Mouse (Mus musculus): ENCODE results near the gene C130074G19Rik.

The C130074G19Rik gene

GRCm38 (mm10) chr1:184873910-184874309, 9.1 kb downstream of the C130074G19Rik start:
- in situ Hi-C loops (cut with MboI, MseI): no loop called here

DNA sequence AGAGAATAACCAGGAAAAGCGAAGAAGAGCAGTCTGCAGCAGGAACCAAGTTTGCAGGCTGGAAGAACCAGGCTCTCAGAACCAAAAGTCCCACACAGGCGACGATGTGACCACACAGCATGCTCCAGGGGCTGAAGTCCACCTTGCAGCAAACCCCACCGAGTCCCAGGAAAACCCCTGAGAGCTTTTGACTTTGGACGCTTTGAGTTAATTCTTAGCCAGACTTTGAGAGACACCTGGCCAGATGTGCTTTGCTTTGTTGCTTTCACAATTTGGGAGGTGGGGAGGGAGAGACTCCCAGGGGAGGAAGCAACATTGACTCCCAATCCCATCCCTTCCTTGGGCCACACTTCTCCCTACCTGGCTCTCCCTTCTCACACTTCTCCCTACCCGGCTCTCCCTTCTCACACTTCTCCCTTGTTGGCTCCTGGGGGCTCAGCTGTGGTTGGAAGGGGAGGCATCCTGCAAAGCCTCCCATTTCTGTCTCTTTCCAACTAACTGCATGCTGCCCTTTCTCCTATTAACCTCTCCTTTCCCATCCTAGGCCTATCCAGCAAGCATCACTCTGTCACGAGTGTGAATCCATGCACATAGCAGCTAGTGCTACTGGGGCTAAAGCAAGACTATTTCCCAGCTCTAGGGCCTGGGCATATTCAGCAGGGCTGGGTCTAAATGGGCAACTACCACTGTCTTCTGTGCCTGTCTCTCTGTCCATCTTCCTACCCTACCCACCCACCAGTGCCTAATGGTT, 10.8 kb downstream of the C130074G19Rik start:
- in situ Hi-C loops (cut with MboI, MseI): no loop called here

DNA sequence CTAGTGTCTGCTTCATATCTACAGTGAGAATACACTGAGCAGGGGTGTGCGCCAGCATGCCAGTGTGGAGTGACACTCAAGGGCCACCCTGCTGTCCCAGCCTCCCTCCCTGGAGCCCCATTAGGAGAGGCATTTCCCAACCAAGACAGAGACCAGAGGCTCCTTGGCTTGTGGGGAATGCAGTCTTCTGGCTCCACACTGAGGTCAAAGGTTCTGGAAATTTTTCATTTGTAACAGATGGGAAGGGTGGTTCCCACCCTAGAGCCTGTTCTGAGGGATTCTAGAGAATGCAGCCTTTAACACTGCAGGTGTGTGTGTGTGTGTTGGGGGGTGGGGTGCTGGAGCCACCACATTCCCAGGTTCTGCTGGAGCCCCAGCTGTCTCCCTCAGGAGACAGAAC, 11.5 kb downstream of the C130074G19Rik start:
- in situ Hi-C loops (cut with MboI, MseI): no loop called here

- in situ Hi-C loops (cut with MboI, MseI): no loop called here
Measured at GRCm38 (mm10) chr1:184870646-184871385, 12.2 kb downstream of the C130074G19Rik start.

DNA sequence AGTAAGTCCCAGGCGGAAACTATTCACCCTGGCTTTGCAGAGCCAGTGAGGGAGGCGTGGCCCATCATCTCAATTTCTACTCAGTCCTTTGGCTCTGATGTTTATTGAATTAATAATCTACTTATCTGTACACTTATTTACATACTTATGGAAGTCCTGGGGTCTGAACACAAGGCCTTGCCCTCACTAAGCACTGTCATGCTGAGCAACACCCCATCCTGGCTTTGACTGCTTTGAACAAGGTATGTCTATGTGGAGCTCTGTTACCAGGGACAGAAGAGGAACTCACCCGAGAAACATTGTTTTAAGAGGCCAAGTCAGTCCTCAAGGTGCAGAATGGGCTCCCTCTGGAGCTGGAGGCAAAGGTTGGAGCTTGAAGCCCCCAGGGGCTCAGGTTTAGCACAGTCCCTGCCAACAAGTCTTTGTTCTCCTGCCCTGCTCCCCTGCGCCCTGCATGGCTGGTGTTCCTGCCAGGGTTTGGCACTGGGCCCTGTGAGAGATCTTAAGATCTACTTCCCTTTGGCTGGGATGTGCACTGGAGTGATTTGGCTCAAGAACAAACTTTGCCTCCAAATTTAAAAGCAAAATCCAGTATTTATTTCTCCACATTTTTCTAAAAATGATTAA, 13.0 kb downstream of the C130074G19Rik start:
- in situ Hi-C loops (cut with MboI, MseI): no loop called here

DNA sequence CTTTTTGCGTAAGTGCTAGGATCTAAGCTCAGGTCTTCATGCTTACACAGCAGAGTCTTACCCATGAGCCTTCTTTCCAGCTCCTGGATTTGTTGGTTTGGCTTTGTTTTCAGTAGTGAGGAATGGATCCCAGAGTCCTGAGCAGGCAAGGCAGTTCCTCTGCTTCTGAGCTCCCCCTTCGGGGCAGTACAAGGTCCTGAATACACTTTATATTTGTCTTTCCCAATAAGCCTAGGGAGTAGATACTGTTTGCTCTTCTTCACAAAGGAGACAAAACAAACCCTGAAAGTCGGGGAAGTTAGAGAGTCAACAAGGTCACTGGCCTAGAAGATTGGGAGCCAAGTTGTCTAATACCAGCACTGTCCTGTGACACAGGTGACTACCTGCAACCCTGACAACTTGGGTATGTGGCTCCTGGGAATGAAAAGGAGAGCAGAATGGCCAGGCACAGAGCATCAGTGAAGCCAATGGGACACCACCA, 15.3 kb downstream of the C130074G19Rik start:
- in situ Hi-C loops (cut with MboI, MseI): no loop called here

GRCm38 (mm10) chr1:184864381-184864801, 18.6 kb downstream of the C130074G19Rik start:
- in situ Hi-C loops (cut with MboI, MseI): no loop called here

DNA sequence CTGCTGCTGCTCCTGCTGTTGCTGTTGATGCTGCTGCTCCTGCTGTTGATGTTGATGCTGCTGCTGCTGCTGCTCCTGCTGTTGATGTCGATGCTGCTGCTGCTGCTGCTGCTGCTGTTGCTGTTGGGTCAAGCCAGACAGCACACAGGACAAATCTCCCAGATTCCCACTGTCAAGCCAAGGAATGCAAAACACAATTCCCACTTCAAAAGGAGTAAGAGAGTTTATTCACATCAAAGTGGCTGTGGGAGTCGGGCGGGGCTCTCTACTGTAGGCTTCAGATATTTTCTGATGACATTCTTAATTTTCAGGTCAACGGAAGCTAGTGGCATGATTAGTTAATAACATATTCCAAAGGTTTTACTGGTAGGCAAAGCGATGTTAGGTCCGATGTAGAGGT, 20.4 kb downstream of the C130074G19Rik start:
- in situ Hi-C loops (cut with MboI, MseI): no loop called here

DNA sequence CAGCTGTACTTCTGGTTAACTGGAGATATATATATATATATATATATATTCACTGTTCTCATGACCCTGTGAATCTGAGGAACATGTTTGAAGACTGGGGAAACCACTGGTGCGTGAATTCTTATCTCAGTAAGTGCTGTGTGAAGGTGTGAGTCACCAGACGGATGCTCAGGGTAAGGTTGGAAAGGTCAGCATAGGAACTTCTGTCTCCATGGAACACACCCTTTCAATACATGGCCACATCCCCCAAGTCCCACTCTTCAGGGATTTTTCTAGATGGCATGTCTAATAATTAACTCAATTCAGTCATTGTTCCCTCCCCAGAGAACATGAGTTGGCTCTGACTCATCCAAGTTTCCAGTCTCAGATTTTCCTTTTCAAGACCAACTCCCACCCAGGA, 21.5 kb downstream of the C130074G19Rik start:
- in situ Hi-C loops (cut with MboI, MseI): no loop called here

DNA sequence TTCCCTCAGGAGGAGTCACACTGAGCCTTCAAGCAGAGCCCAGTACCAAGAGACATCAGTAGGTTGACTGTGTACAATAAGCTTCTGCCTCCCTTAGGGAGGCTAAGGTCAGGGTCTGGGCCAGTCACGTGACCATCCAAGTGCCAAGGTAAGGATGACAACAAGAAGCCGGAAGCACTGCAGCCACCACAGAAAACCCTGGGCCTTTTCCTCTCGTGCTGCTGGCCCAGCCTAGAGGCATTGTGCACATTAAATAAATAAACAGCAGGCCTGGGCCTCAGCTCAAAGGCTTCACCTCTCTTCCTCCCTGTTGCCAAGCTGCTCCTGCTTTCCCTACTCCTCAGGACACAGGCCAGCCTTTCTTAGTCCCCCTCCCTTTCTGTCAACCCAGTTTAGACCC, 22.7 kb downstream of the C130074G19Rik start:
- in situ Hi-C loops (cut with MboI, MseI): no loop called here

DNA sequence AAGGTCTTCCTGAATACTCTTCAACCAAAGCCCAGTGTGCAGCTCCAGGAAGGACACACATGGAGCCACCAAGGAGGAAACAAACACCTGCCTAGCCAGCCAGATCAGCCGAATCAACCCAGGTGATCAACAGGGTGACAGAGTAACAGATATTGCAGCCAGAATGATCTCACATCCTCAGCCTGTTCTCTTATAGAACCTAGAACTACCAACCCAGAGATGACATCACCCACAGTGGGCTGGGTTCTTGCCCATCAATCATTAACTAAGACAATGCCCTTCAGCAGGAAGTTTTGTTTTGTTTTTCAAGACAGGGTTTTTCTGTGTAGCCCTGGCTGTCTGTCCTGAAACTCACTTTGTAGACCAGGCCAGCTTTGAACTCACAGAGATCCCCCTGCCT, 24.8 kb downstream of the C130074G19Rik start:
- in situ Hi-C loops (cut with MboI, MseI): no loop called here

DNA sequence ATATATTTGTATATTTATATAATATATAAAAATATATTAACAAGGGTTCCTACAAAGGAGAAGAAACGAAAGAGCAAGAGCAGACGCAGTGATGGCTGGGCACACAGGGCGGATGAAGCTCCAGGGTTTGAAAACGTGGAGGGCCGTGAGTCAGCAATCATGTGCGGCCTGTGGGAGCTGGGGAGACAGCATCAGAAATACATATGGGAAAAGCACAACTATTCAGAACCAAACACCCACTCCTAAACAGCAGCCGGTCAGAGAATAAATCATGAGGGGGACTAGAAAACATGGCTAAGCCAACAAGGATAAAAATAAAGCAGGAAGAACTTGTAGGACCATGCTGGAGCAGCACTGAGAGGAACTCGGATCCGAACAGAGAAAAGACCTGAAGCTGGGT, 25.8 kb downstream of the C130074G19Rik start:
- in situ Hi-C loops (cut with MboI, MseI): no loop called here

DNA sequence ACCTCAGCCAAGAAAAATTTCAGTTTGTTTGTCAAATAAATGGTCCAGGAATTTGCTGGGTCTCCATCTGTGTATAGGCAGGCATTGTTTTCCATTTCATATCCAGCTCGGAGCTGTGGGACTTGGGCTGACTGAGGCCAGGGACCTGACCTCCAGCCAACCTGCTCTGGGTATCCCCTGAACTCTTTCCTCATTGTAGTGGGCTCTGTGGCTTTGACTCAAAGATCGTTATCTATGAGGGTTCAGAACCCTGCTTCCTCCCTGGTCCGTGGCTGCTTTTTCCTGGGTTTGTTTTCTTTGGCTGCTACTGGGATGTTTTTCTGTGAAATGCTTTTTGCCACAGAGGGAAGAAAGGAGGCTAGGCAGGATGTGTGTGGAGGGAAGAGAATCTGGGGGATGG, 29.1 kb downstream of the C130074G19Rik start:
- in situ Hi-C loops (cut with MboI, MseI): loop anchor here (5.0 kb wide), 1 partner anchor 338 kb away; no protein-coding TSS in a partner anchor

DNA sequence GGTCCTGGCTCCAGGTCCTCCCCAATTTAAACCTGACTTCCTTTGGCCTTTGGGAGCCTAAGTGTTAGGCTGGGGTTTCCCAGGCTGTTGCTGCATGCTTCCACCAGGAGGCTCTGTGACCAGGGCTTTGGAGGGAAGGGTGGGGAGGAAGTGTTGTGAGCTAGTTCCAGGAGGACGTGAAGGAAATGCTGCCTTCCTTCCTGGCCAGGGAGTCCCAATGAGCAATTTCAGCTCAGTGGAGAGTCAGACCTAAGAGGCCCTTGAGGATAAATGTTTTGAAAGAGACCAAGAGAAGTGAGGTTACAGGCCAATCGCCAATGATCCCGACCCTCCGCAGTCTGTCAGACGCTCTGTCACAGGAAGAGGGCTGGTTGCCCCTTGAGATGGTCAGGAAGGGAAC, 29.7 kb downstream of the C130074G19Rik start:
- in situ Hi-C loops (cut with MboI, MseI): loop anchor here (5.0 kb wide), 1 partner anchor 339 kb away; no protein-coding TSS in a partner anchor

GRCm38 (mm10) chr1:184851741-184852618, 31.0 kb downstream of the C130074G19Rik start:
- in situ Hi-C loops (cut with MboI, MseI): loop anchor here (5.0 kb wide), 1 partner anchor 340 kb away; no protein-coding TSS in a partner anchor

GRCm38 (mm10) chr1:184851166-184851565, 31.9 kb downstream of the C130074G19Rik start:
- in situ Hi-C loops (cut with MboI, MseI): loop anchor here (5.0 kb wide), 1 partner anchor 341 kb away; no protein-coding TSS in a partner anchor

DNA sequence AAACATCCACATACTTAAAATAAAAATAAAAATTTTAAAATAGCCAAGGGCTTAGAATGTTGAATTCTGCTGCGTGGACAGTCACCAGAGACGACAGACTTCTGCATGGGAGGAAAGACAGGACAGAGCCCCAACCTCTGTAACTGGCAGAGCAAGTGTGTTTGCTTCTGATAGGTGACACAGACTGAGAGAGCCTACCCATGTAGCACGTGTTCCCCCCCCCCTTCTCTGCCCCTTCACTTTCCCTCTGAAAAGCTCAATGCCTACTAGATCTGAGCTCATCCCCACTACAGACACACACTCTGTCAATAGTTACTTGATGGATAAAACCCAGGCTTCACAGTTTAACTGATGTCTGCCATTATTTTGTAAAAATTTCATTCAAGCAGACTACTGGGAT, 36.0 kb downstream of the C130074G19Rik start:
- in situ Hi-C loops (cut with MboI, MseI): no loop called here

DNA sequence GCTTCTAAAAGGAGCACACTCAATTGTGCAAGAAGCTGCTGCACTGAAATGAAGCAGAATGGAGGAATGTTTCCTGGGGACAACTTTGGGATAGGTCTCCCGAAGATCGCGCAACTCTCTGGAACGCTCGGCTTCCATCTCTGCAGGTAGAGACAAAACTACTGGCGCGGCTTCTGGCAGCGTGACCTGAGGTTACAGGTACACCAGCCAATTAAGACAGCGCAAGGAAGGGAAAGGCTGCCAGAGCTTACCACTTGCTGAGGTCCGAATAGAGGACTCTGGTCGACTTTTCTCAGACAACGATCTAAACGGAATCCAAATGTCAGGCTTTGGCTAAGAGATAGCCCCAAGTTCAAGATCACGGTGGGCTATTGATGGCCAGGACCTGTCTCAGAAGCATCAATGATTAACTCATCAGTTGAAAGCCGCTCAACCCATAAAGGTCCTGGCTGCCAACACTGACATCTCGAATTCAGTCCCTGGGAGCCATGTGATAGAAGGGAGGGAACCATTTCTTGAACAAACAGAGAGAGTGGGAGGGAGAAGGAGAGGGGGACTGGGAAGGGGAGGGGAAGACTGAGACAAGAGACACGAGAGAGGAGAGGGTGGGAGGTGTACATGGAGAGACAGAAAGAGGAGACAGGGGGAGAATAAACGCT, 36.8 kb downstream of the C130074G19Rik start, which contains the start of gene Marc2:
Gene Marc2 (minus strand): TSS at position 360 of the 659 bp plus-strand sequence.
- in situ Hi-C loops (cut with MboI, MseI): no loop called here

GRCm38 (mm10) chr1:184845111-184846071, 37.6 kb downstream of the C130074G19Rik start:
- in situ Hi-C loops (cut with MboI, MseI): no loop called here
